Mouse (Mus musculus) splenic B cell, adult 2 months (primary cell): ENCODE data around the gene Slc26a3.
"Not testable (repeated sequence)": the region's sequence is repeated elsewhere in the genome, so short reads cannot be mapped to it uniquely, and the experiment has no call there.

ENCODE experiments used
- DNase-seq: peaks from one replicate; pipeline ENCODE4 v3.0.0-alpha.2; 2011; ENCODE audit warnings: low read depth, low spot score
- H3K27me3 ChIP-seq: 2 replicates; pipeline ENCODE4 v1.6.1; 2012; ENCODE audit warnings: mild to moderate bottlenecking, low read length, moderate library complexity, mixed read lengths; ENCODE audit not compliant: control insufficient read depth, poor library complexity, insufficient read depth, severe bottlenecking
- H3K36me3 ChIP-seq: 2 replicates; pipeline ENCODE4 v1.6.1; 2012; ENCODE audit warnings: mild to moderate bottlenecking, low read length, moderate library complexity, mixed read lengths; ENCODE audit not compliant: control insufficient read depth, poor library complexity, insufficient read depth, severe bottlenecking

Gene Slc26a3

GRCm38 (mm10) chr12:31391696-31392095, 1.0 kb downstream of the Slc26a3 start:
- no peaks in the 10 kb centered on the region for H3K27me3 ChIP-seq
- DNase-seq = peak; percentile 19
- H3K36me3 ChIP-seq = no peaks in the 10 kb centered on the region

DNA sequence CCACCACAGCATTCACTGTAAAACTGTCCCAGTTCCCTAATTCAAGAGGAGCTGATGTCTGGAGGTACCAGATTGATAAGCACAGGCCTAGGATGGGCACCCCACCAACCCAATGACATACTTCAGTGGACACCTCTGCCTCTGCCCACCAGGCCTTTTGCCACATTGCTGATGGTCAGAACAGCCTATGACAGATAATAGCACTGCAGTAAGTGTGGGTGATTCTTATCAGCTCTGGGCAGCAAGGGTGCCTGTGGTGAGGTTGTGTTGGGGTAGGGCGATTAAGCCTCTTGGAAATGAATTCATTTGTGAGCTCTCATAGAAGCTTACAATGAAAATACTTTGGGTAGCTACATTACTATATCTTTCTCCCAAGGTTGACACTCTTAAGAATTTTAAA, 5.2 kb downstream of the Slc26a3 start:
- H3K27me3 ChIP-seq = no peaks in the 10 kb centered on the region
- DNase-seq = no peak

DNA sequence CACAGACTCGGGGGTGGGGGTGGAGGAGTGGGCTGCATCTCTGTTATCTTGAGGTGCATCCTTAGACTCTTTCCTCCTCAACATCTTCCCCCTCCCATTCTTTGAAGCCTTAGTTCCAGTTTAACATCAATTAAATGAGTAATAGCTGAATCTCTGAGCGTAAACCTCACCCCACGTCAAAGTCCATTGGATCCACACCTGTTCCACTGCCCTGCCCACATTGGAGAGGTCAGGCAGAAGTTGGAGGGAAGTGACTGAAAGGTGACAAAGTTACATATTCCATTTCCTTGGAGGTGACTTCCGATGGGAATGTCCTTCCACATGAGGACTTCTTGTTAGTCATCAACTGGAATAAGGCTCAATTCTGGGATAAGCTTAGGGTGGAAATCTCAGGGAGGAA, 7.0 kb downstream of the Slc26a3 start:
- Histone ChIP-seq H3K27me3 (no peaks in the 10 kb centered on the region), H3K36me3 (no peaks in the 10 kb centered on the region)
- no peak for DNase-seq

More for the DNA sequence above, 5.2 kb downstream of the Slc26a3 start:
- no peaks in the 10 kb centered on the region for H3K36me3 ChIP-seq

DNA sequence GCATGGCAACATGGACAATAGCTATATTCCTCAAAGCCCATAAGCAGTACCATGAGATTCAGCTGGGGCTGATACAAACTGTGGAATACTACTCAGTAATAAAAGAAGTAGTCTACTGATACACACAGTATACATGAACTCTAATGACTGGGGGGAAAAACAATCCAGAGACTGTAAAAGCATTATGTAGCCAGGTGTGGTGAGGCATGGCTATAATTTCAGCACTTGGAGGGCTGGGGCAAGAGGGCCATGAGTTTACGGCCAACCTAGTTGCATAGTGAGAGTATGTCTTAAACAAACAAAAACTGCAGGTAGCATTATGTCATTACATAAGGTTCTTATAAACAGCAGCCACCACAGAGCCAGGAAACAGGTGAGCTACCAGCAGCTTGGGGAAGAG, 10.2 kb downstream of the Slc26a3 start:
- no peak for DNase-seq
- H3K36me3 ChIP-seq = no peaks in the 10 kb centered on the region
- H3K27me3 ChIP-seq = no peaks in the 10 kb centered on the region

GRCm38 (mm10) chr12:31401930-31402329, 11.3 kb downstream of the Slc26a3 start:
- H3K36me3 ChIP-seq = no peaks in the 10 kb centered on the region
- DNase-seq = no peak
- H3K27me3 ChIP-seq = no peaks in the 10 kb centered on the region

- H3K36me3 ChIP-seq = no peaks in the 10 kb centered on the region
- DNase-seq = no peak
- no peaks in the 10 kb centered on the region for H3K27me3 ChIP-seq
Observed at GRCm38 (mm10) chr12:31404575-31405240, 14.0 kb downstream of the Slc26a3 start.

DNA sequence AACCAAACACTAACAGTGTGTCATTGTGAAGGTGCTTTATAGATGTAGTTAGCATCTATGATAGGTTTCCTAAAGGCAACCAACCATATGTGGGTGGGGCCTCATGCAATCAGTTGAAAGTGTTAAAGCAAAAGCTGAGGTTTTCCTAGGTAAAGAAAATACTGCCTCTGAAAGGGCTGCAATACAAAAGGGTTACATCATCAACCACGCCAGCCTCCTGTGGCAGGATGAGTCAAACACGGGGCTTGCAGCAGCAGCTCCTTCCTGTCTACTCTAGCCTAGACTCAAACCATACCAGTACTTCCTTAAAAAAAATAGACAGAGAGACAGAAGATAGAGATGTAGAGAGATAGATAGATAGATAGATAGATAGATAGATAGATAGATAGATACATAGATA, 25.3 kb downstream of the Slc26a3 start:
- H3K36me3 ChIP-seq = no peaks in the 10 kb centered on the region
- DNase-seq = no peak
- H3K27me3 ChIP-seq = no peaks in the 10 kb centered on the region; the same call in 1 of the 2 replicates

- Histone ChIP-seq H3K27me3 (no peaks in the 10 kb centered on the region), H3K36me3 (no peaks in the 10 kb centered on the region)
- no peak for DNase-seq
Observed at GRCm38 (mm10) chr12:31421901-31422574, 31.4 kb downstream of the Slc26a3 start.

GRCm38 (mm10) chr12:31437791-31438190, 47.1 kb downstream of the Slc26a3 start:
- no peak for DNase-seq
- Histone ChIP-seq H3K27me3 (no peaks in the 10 kb centered on the region), H3K36me3 (no peaks in the 10 kb centered on the region)

- H3K27me3 ChIP-seq = no peaks in the 10 kb centered on the region
- DNase-seq = no peak
- H3K36me3 ChIP-seq = no peaks in the 10 kb centered on the region
Observed at GRCm38 (mm10) chr12:31439612-31440011, 48.9 kb downstream of the Slc26a3 start.

DNA sequence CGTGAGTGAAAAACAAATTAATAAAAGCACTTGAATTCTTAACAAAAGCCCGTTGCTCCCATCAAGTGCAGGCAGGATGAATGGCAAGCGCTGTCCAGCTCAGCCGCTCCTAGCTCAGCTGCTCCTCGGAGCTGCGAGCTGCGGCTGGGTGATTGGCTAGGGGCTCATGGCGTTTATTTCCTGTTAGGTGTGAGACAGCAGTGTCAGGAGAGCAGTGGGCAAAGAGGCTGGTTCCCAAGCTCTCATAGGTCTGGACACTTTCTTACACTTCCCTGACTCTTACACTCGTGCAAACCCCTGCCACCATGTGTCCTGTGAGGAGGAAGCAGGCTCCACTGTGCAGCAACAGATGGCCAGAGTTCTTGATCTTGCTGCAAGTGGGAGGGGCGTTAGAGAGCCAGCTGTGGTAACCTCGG, 53.5 kb downstream of the Slc26a3 start:
- no peaks in the 10 kb centered on the region for H3K27me3 ChIP-seq
- DNase-seq = no peak
- no peaks in the 10 kb centered on the region for H3K36me3 ChIP-seq

DNA sequence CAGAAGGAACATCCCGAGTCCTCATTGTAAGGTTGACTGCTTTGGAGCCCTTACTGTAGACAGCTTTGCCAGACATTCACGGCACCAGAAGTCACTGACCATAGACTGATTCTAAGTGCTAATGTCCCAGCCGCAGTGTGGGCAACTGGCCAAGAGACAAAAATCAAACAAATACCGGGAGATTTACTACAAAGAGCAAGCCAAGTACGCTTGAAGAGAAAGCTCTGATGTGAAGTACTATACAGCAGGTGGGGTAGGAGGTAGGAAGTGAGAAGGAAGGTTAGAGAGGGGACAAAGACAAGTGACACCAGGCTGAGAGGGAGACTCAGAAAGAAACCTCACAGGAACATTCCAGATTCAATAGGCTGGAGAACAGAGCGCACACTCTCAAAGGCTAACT, 54.2 kb downstream of the Slc26a3 start:
- DNase-seq = no peak
- H3K36me3 ChIP-seq = no peaks in the 10 kb centered on the region
- no peaks in the 10 kb centered on the region for H3K27me3 ChIP-seq

DNA sequence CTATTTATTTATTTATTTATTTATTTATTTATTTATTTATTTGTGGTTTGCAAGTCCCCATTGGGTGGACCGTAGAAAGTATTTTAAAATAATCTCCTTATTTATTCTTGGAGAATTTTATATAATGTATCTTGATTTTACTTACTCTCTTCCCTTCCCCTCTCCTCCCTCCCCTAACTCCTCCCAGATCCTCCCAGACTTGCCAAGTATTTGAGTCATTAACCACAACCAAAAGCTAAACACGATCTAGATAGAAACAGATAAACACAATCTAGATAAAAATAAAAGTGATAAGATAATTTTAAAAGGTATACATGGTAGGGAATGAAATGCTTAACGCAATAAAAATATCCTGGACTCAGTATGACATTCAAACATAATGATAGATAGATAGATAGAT, 58.7 kb downstream of the Slc26a3 start:
- no peak for DNase-seq
- Histone ChIP-seq H3K36me3 (no peaks in the 10 kb centered on the region), H3K27me3 (no peaks in the 10 kb centered on the region)

GRCm38 (mm10) chr12:31456271-31456670, 65.6 kb downstream of the Slc26a3 start:
- Histone ChIP-seq H3K27me3 (no peaks in the 10 kb centered on the region), H3K36me3 (no peaks in the 10 kb centered on the region)
- DNase-seq = no peak

DNA sequence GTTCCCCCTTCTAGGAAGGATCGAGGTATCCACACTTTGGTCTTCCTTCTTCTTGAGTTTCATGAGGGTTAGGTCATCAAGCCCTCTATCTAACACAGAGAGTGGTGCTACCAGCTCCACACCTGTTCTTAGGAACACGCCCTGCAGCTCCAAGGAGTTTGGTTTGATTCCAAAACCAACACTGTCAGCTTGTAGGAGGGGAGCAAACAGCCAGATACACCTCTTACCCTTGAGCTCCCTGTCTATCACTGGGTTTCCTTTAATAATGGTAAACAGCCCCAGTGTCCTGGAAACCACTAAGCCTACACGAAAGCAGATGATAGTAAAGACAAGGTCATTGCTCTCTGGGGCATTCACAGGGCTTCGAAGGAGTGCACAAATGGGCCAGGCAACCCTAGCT, 67.8 kb downstream of the Slc26a3 start:
- DNase-seq = no peak
- no peaks in the 10 kb centered on the region for H3K36me3 ChIP-seq
- no peaks in the 10 kb centered on the region for H3K27me3 ChIP-seq

- peak; percentile 18 for DNase-seq
- H3K27me3 ChIP-seq, H3K36me3 ChIP-seq: not testable (repeated sequence)
Observed at GRCm38 (mm10) chr12:31460270-31460669, 69.6 kb downstream of the Slc26a3 start.
